Mouse (Mus musculus): ENCODE data around the gene Cryaa.

DNA sequence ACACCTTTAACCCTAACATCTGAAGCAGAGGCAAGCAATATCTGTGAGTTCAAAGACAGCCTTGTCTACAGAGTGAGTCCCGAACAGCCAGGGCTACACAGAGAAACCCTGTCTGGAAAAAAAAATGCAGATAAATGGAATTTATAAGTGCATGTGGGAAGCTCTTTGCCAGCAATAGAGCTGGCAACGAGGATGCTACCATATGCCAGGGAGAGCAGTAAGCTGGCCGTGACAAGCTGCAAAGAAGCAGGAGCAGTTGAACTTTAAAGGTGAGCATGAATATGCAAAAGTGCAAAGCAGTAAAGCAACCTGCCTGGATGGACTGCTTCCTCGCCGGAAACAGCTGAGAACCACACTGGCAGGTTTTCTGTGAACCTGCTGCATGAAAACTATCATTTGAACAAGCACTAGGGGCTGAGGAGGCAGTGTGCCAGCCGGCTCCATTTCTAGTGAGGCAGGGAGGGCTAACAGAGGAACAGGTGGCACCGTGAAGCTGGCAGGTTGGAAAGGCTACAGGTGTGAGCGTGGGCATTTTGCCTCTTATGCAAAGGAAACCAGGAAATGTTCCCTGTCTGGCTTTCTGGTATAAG, 16.9 kb upstream of the Cryaa start:
- TF ChIP-seq POLR2A (IDR thresholded peaks at IDR 0.05; ENCODE audit: borderline replicate concordance, insufficient read depth, low read length), result no peak
- TF ChIP-seq CTCF (IDR thresholded peaks at IDR 0.05; ENCODE audit: borderline replicate concordance, insufficient read depth, low read depth, low read length), result no peak
